Mouse (Mus musculus) embryonic fibroblast, embryonic 13.5 days (primary cell): ENCODE measurements around the gene Eln.

Experiments used
- CTCF ChIP-seq: IDR thresholded peaks from 2 replicates; pipeline ENCODE4 v1.5.1; 2011; ENCODE audit warnings: mild to moderate bottlenecking, control low read depth, low read length, moderate library complexity, borderline replicate concordance; ENCODE audit not compliant: insufficient read depth
- POLR2A ChIP-seq: IDR thresholded peaks from 2 replicates; pipeline ENCODE4 v1.6.1; 2011; ENCODE audit warnings: low read depth, mild to moderate bottlenecking, control low read depth, low read length, moderate library complexity

GRCm38 (mm10) chr5:134742221-134742795 lies 4.8 kb downstream of the Eln start:
- no peak for TF ChIP-seq CTCF
- TF ChIP-seq POLR2A: no peak
